Mouse (Mus musculus) heart, postnatal 0 days (tissue): ENCODE measurements around the gene Col13a1. TPM values are rescaled to one million over a fixed set of nuclear protein-coding genes. Genes with fewer than 3 reads are reported as not detected.

ENCODE experiments used
- ATAC-seq: fragments of 200-750 bp; cut with Nextera tagmentation; 2 replicates; pipeline ENCODE4 v1.8.0; 2017; ENCODE audit warnings: low read depth, moderate number of reproducible peaks, moderate library complexity; ENCODE audit not compliant: insufficient read depth
- DNase-seq: peaks from one replicate; pipeline ENCODE4 v3.0.0-alpha.2; 2016; ENCODE audit warnings: low spot score
- H3K27ac ChIP-seq: fragments of 300-500 bp; sonication (generic); 2 replicates; pipeline ENCODE4 v1.5.1; 2014; ENCODE audit warnings: low read depth, mild to moderate bottlenecking
- H3K27me3 ChIP-seq: fragments of 300-500 bp; sonication (generic); 2 replicates; pipeline ENCODE4 v1.6.1; 2014; ENCODE audit warnings: low read length, mixed read lengths; ENCODE audit not compliant: control insufficient read depth, insufficient read depth
- H3K36me3 ChIP-seq: fragments of 300-500 bp; sonication (generic); replicated peaks from 2 replicates; pipeline ENCODE4 v1.6.1; 2014; ENCODE audit warnings: low read length, mixed read lengths; ENCODE audit not compliant: control insufficient read depth, insufficient read depth
- H3K4me1 ChIP-seq: fragments of 300-500 bp; sonication (generic); 2 replicates; pipeline ENCODE4 v1.6.1; 2014; ENCODE audit warnings: antibody characterized with exemption; ENCODE audit not compliant: control insufficient read depth, insufficient read depth
- H3K4me2 ChIP-seq: fragments of 300-500 bp; sonication (generic); 2 replicates; pipeline ENCODE4 v1.6.1; 2014; ENCODE audit warnings: low read depth, mild to moderate bottlenecking, low read length, moderate library complexity
- H3K4me3 ChIP-seq: fragments of 300-500 bp; sonication (generic); 2 replicates; pipeline ENCODE4 v1.5.1; 2014; ENCODE audit warnings: low read depth, low read length
- H3K9ac ChIP-seq: fragments of 300-500 bp; sonication (generic); replicated peaks from 2 replicates; pipeline ENCODE4 v1.6.1; 2014; ENCODE audit warnings: low read depth, low read length, mixed read lengths
- H3K9me3 ChIP-seq: fragments of 300-500 bp; sonication (generic); replicated peaks from 2 replicates; pipeline ENCODE4 v1.6.1; 2016; ENCODE audit warnings: low read length; ENCODE audit not compliant: control insufficient read depth
- CTCF ChIP-seq: IDR thresholded peaks from 2 replicates; pipeline ENCODE4 v1.5.1; 2016; ENCODE audit warnings: antibody characterized with exemption, control low read depth, low read depth
- EP300 ChIP-seq: IDR thresholded peaks from 2 replicates; pipeline ENCODE4 v1.6.1; 2016; ENCODE audit warnings: antibody characterized with exemption, low read depth
- WGBS: fragments of 180-500 bp; shearing (Covaris S2); extraction: QIAGEN DNeasy Blood & Tissue Kit; methylation state at CpG from one replicate; pipeline ENCODE4 v1.1.7; 2014; 5-methylcytosine and 5-hydroxymethylcytosine counted together
- polyA plus RNA-seq: library from polyadenylated mRNA; unstranded; fragments of >200 nt; fragmentation: Nextera tagmentation; extraction: Ambion mirVana; gene quantifications from 2 replicates; pipeline ENCODE4 v1.2.1, GENCODE M21; 2015
- total RNA-seq: library from RNA; depleted of rRNA; stranded (reverse); fragments of >200 nt; gene quantifications from 2 replicates; pipeline ENCODE4 v1.2.3, GENCODE M21; 2014; ENCODE audit warnings: low replicate concordance

Col13a1 gene
- total and polyA plus RNA-seq, 2 experiments from 2014 or later: 2.3 to 6.5 TPM

GRCm38 (mm10) chr10:61977392-61978096 is 1.4 kb downstream of the Col13a1 start:
- Histone ChIP-seq H3K27ac (no peak overlapping the region), H3K36me3 (no peaks in the 10 kb centered on the region), H3K9ac (peak overlapping the region; percentile 48; the same call in 1 of the 2 replicates), H3K27me3 (peaks cover 45% of the 10 kb centered on the region), H3K4me2 (peak overlapping the region; percentile 94), H3K9me3 (peaks cover 5% of the 10 kb centered on the region; the same call in 1 of the 2 replicates), H3K4me3 (peak overlapping the region; percentile 59), H3K4me1 (peaks cover 8% of the 10 kb centered on the region; the same call in 1 of the 2 replicates)
- DNase-seq (no peak), ATAC-seq (no peak)
- 6% methylated on average over 18 of the region's 18 CpGs for WGBS
- TF ChIP-seq EP300: no peak
- no peak for TF ChIP-seq CTCF

- TF ChIP-seq EP300 (no peak), CTCF (peak; percentile 39)
- Histone ChIP-seq H3K4me3 (peak overlapping the region; percentile 59; the same call in 1 of the 2 replicates), H3K4me2 (peak overlapping the region; percentile 94), H3K27me3 (peaks cover 45% of the 10 kb centered on the region), H3K36me3 (no peaks in the 10 kb centered on the region), H3K4me1 (peaks cover 8% of the 10 kb centered on the region; the same call in 1 of the 2 replicates), H3K27ac (no peak overlapping the region), H3K9me3 (peaks cover 5% of the 10 kb centered on the region; the same call in 1 of the 2 replicates), H3K9ac (no peak overlapping the region)
- DNase-seq (peak; percentile 36), ATAC-seq (no peak)
- 18% methylated on average over 6 of the region's 6 CpGs for WGBS
Observed at GRCm38 (mm10) chr10:61976987-61977386, 1.9 kb downstream of the Col13a1 start.

- H3K27me3 ChIP-seq: peaks cover 39% of the 10 kb centered on the region
- 85% methylated on average over 2 of the region's 2 CpGs for WGBS
- H3K36me3 ChIP-seq: no peaks in the 10 kb centered on the region
- peaks cover 5% of the 10 kb centered on the region; the same call in 1 of the 2 replicates for H3K9me3 ChIP-seq
- H3K9ac ChIP-seq: no peak overlapping the region
- no peak overlapping the region for H3K4me2 ChIP-seq
- ATAC-seq (no peak), DNase-seq (no peak)
- H3K27ac ChIP-seq: no peak overlapping the region
- no peak overlapping the region for H3K4me3 ChIP-seq
- TF ChIP-seq CTCF (no peak), EP300 (no peak)
- H3K4me1 ChIP-seq: peaks cover 8% of the 10 kb centered on the region; the same call in 1 of the 2 replicates
Observed at GRCm38 (mm10) chr10:61974581-61974980, 4.3 kb downstream of the Col13a1 start.

GRCm38 (mm10) chr10:61972041-61972440 is 6.9 kb downstream of the Col13a1 start:
- no peak overlapping the region for H3K27ac ChIP-seq
- H3K4me3 ChIP-seq: no peak overlapping the region
- DNase-seq (no peak), ATAC-seq (no peak)
- no peak overlapping the region for H3K4me2 ChIP-seq
- H3K36me3 ChIP-seq: no peaks in the 10 kb centered on the region
- WGBS: 30% methylated on average over 4 of the region's 4 CpGs
- no peaks in the 10 kb centered on the region for H3K4me1 ChIP-seq
- 0 out of 2 replicates have a peak, but pooled peaks cover 13% of the 10 kb centered on the region for H3K27me3 ChIP-seq
- no peak for TF ChIP-seq CTCF
- peaks cover 5% of the 10 kb centered on the region; the same call in 1 of the 2 replicates for H3K9me3 ChIP-seq
- H3K9ac ChIP-seq: no peak overlapping the region

- no peak overlapping the region for H3K4me3 ChIP-seq
- 36% methylated on average over 7 of the region's 7 CpGs for WGBS
- H3K9ac ChIP-seq: no peak overlapping the region
- 0 out of 2 replicates have a peak, but pooled peaks cover 5% of the 10 kb centered on the region for H3K27me3 ChIP-seq
- H3K9me3 ChIP-seq: no peaks in the 10 kb centered on the region
- H3K27ac ChIP-seq: no peak overlapping the region
- H3K4me1 ChIP-seq: no peaks in the 10 kb centered on the region
- H3K36me3 ChIP-seq: no peaks in the 10 kb centered on the region
- ATAC-seq (peak; percentile 67), DNase-seq (no peak)
- H3K4me2 ChIP-seq: no peak overlapping the region
- TF ChIP-seq EP300 (no peak), CTCF (no peak)
Observed at GRCm38 (mm10) chr10:61968003-61968553, 10.8 kb downstream of the Col13a1 start.
